Mouse (Mus musculus): ENCODE results near the gene Wdr74. TPM values are rescaled to one million over a fixed set of nuclear protein-coding genes. Genes with fewer than 3 reads are reported as not detected.

Wdr74 gene
- polyA plus RNA-seq, 1 experiment from 2014 or later: 103 TPM

- Histone ChIP-seq H3K27me3 (replicated peaks) (no peaks in the 10 kb centered on the region), H3K27ac (no peak overlapping the region), H3K4me3 (no peak overlapping the region), H3K4me1 (peaks cover 25% of the 10 kb centered on the region), H3K4me2 (no peak overlapping the region), H3K36me3 (replicated peaks) (peaks cover 33% of the 10 kb centered on the region), H3K9me3 (0 out of 2 replicates have a peak, but pooled peaks cover 2% of the 10 kb centered on the region), H3K9ac (no peak overlapping the region)
- 88% methylated on average over 2 of the region's 2 CpGs for WGBS
- no peak for ATAC-seq (replicated peaks)
Measured at GRCm38 (mm10) chr19:8760757-8761156, 25.1 kb downstream of the Wdr74 start.

- H3K4me2 ChIP-seq: no peak overlapping the region
- H3K4me1 ChIP-seq: peaks cover 10% of the 10 kb centered on the region
- H3K27me3 ChIP-seq (replicated peaks): no peaks in the 10 kb centered on the region
- H3K4me3 ChIP-seq: no peak overlapping the region
- no peak overlapping the region for H3K9ac ChIP-seq
- H3K9me3 ChIP-seq: 0 out of 2 replicates have a peak, but pooled peaks cover 2% of the 10 kb centered on the region
- ATAC-seq (replicated peaks): no peak
- WGBS: 90% methylated on average over 4 of the region's 4 CpGs
- H3K27ac ChIP-seq: no peak overlapping the region
- H3K36me3 ChIP-seq (replicated peaks): peaks cover 58% of the 10 kb centered on the region
Measured at GRCm38 (mm10) chr19:8763276-8763675, 27.6 kb downstream of the Wdr74 start.

- WGBS: 98% methylated on average over 9 of the region's 9 CpGs
- H3K4me2 ChIP-seq: no peak overlapping the region
- ATAC-seq (replicated peaks): no peak
- H3K9ac ChIP-seq: no peak overlapping the region
- 0 out of 2 replicates have a peak, but pooled peaks cover 2% of the 10 kb centered on the region for H3K9me3 ChIP-seq
- peaks cover 71% of the 10 kb centered on the region for H3K36me3 ChIP-seq (replicated peaks)
- H3K27me3 ChIP-seq (replicated peaks): no peaks in the 10 kb centered on the region
- no peak overlapping the region for H3K27ac ChIP-seq
- H3K4me3 ChIP-seq: no peak overlapping the region
- peaks cover 5% of the 10 kb centered on the region for H3K4me1 ChIP-seq
Measured at GRCm38 (mm10) chr19:8765562-8765961, 29.9 kb downstream of the Wdr74 start.

- Histone ChIP-seq H3K4me1 (peaks cover 38% of the 10 kb centered on the region), H3K36me3 (replicated peaks) (peaks cover 38% of the 10 kb centered on the region), H3K9me3 (no peaks in the 10 kb centered on the region), H3K9ac (peak within 1 kb of the TSS; percentile 97), H3K4me2 (peak within 1 kb of the TSS; percentile 68), H3K4me3 (peak within 1 kb of the TSS; percentile 92), H3K27ac (peak within 1 kb of the TSS; percentile 93), H3K27me3 (replicated peaks) (no peaks in the 10 kb centered on the region)
- peak; percentile 44; the same call in 1 of the 2 replicates for ATAC-seq (replicated peaks)
- 20% methylated on average over 29 of the region's 29 CpGs for WGBS
Measured at GRCm38 (mm10) chr19:8770567-8771270, 35.1 kb downstream of the Wdr74 start, which contains the start of gene Tmem223. TSS of gene Tmem223 (plus strand) at chr19:8770996.

- Histone ChIP-seq H3K4me1 (peaks cover 40% of the 10 kb centered on the region), H3K4me3 (0 out of 2 replicates have a peak overlapping the region, but pooled peaks have one; percentile 65), H3K9ac (peak overlapping the region; percentile 12; the same call in 1 of the 2 replicates), H3K27ac (no peak overlapping the region), H3K27me3 (replicated peaks) (no peaks in the 10 kb centered on the region), H3K36me3 (replicated peaks) (peaks cover 16% of the 10 kb centered on the region), H3K9me3 (no peaks in the 10 kb centered on the region), H3K4me2 (peak overlapping the region; percentile 94)
- WGBS: 87% methylated on average over 5 of the region's 5 CpGs
- ATAC-seq (replicated peaks): no peak
Measured at GRCm38 (mm10) chr19:8772996-8773395, 37.4 kb downstream of the Wdr74 start.

- H3K9me3 ChIP-seq: no peaks in the 10 kb centered on the region
- no peaks in the 10 kb centered on the region for H3K27me3 ChIP-seq (replicated peaks)
- H3K4me2 ChIP-seq: peak overlapping the region; percentile 94
- 54% methylated on average over 6 of the region's 6 CpGs for WGBS
- H3K4me3 ChIP-seq: peak overlapping the region; percentile 65; the same call in 1 of the 2 replicates
- ATAC-seq (replicated peaks): no peak
- peak overlapping the region; percentile 12 for H3K9ac ChIP-seq
- H3K27ac ChIP-seq: peak overlapping the region; percentile 55; the same call in 1 of the 2 replicates
- peaks cover 40% of the 10 kb centered on the region for H3K4me1 ChIP-seq
- H3K36me3 ChIP-seq (replicated peaks): peaks cover 12% of the 10 kb centered on the region
Measured at GRCm38 (mm10) chr19:8773409-8773808, 37.8 kb downstream of the Wdr74 start.

- WGBS: 1% methylated on average over 66 of the region's 68 CpGs
- Histone ChIP-seq H3K27ac (peak within 1 kb of the TSS; percentile 98), H3K4me2 (peak within 1 kb of the TSS; percentile 94), H3K9me3 (no peaks in the 10 kb centered on the region), H3K27me3 (replicated peaks) (no peaks in the 10 kb centered on the region), H3K9ac (peak within 1 kb of the TSS; percentile 87), H3K4me1 (peaks cover 40% of the 10 kb centered on the region), H3K4me3 (peak within 1 kb of the TSS; percentile 65), H3K36me3 (replicated peaks) (peaks cover 6% of the 10 kb centered on the region)
- peak; percentile 95 for ATAC-seq (replicated peaks)
Measured at GRCm38 (mm10) chr19:8774086-8774835, 38.6 kb downstream of the Wdr74 start, which contains the start of gene Tmem179b. TSS of gene Tmem179b (minus strand) at chr19:8774467.

- H3K4me3 ChIP-seq: peak overlapping the region; percentile 65
- 4% methylated on average over 20 of the region's 20 CpGs for WGBS
- peaks cover 40% of the 10 kb centered on the region for H3K4me1 ChIP-seq
- no peaks in the 10 kb centered on the region for H3K27me3 ChIP-seq (replicated peaks)
- H3K36me3 ChIP-seq (replicated peaks): peaks cover 3% of the 10 kb centered on the region; the same call in 1 of the 2 replicates
- no peaks in the 10 kb centered on the region for H3K9me3 ChIP-seq
- H3K27ac ChIP-seq: peak overlapping the region; percentile 98
- peak overlapping the region; percentile 94 for H3K4me2 ChIP-seq
- H3K9ac ChIP-seq: peak overlapping the region; percentile 87
- peak; percentile 1 for ATAC-seq (replicated peaks)
Measured at GRCm38 (mm10) chr19:8774951-8775421, 39.4 kb downstream of the Wdr74 start.

- H3K4me2 ChIP-seq: peak within 1 kb of the TSS; percentile 77
- H3K4me3 ChIP-seq: peak within 1 kb of the TSS; percentile 93
- no peaks in the 10 kb centered on the region for H3K27me3 ChIP-seq (replicated peaks)
- under 1% methylated on average over 32 of the region's 32 CpGs for WGBS
- H3K9ac ChIP-seq: peak within 1 kb of the TSS; percentile 78
- no peaks in the 10 kb centered on the region for H3K9me3 ChIP-seq
- peak; percentile 99 for ATAC-seq (replicated peaks)
- H3K27ac ChIP-seq: peak within 1 kb of the TSS; percentile 89
- H3K36me3 ChIP-seq (replicated peaks): peaks cover 16% of the 10 kb centered on the region; the same call in 1 of the 2 replicates
- H3K4me1 ChIP-seq: peaks cover 25% of the 10 kb centered on the region
Measured at GRCm38 (mm10) chr19:8786008-8786781, 50.6 kb downstream of the Wdr74 start, which contains the start of gene Taf6l. TSS of gene Taf6l (minus strand) at chr19:8786417.

GRCm38 (mm10) chr19:8788521-8788920, 52.9 kb downstream of the Wdr74 start:
- WGBS: 12% methylated on average over 3 of the region's 3 CpGs
- Histone ChIP-seq H3K4me2 (no peak overlapping the region), H3K9ac (no peak overlapping the region), H3K27ac (peak overlapping the region; percentile 43), H3K9me3 (no peaks in the 10 kb centered on the region), H3K4me3 (no peak overlapping the region), H3K27me3 (replicated peaks) (no peaks in the 10 kb centered on the region), H3K4me1 (peaks cover 25% of the 10 kb centered on the region), H3K36me3 (replicated peaks) (peaks cover 12% of the 10 kb centered on the region)
- ATAC-seq (replicated peaks): no peak

- Histone ChIP-seq H3K9ac (0 out of 2 replicates have a peak overlapping the region, but pooled peaks have one; percentile 17), H3K27ac (peak overlapping the region; percentile 43), H3K4me3 (no peak overlapping the region), H3K4me2 (no peak overlapping the region), H3K9me3 (no peaks in the 10 kb centered on the region), H3K36me3 (replicated peaks) (peaks cover 18% of the 10 kb centered on the region), H3K27me3 (replicated peaks) (no peaks in the 10 kb centered on the region), H3K4me1 (peaks cover 25% of the 10 kb centered on the region)
- 31% methylated on average over 1 of the region's 1 CpGs for WGBS
- ATAC-seq (replicated peaks): no peak
Measured at GRCm38 (mm10) chr19:8789171-8789570, 53.5 kb downstream of the Wdr74 start.

Measured in midbrain, embryonic 15.5 days (tissue).